Mouse (Mus musculus) heart, adult 2 months (tissue): ENCODE measurements around the gene Trip6. TPM values are rescaled to one million over a fixed set of nuclear protein-coding genes. Genes with fewer than 3 reads are reported as not detected.

Experiments used
- DNase-seq, 2 experiments: peaks; one replicate each; pipeline ENCODE4 v3.0.0; 2021
- H3K27ac ChIP-seq: fragments of 200-600 bp; 2 replicates; pipeline ENCODE4 v1.8.1; 2022
- H3K27me3 ChIP-seq: fragments of 200-500 bp; 2 replicates; pipeline ENCODE4 v1.6.1; 2012; ENCODE audit warnings: mild to moderate bottlenecking, low read length, inconsistent platforms, mixed read lengths; ENCODE audit not compliant: control insufficient read depth, insufficient read depth
- H3K36me3 ChIP-seq: fragments of 200-500 bp; 2 replicates; pipeline ENCODE4 v1.6.1; 2012; ENCODE audit warnings: low read length, inconsistent platforms; ENCODE audit not compliant: control insufficient read depth, insufficient read depth
- H3K4me1 ChIP-seq: fragments of 200-500 bp; 2 replicates; pipeline ENCODE4 v1.6.1; 2011; ENCODE audit warnings: low read length; ENCODE audit not compliant: control insufficient read depth, insufficient read depth
- H3K4me3 ChIP-seq: fragments of 200-600 bp; 2 replicates; pipeline ENCODE4 v1.8.1; 2022
- H3K79me2 ChIP-seq: fragments of 200-500 bp; replicated peaks from 2 replicates; pipeline ENCODE4 v1.6.1; 2012; ENCODE audit warnings: mild to moderate bottlenecking, inconsistent platforms, low read length, moderate library complexity, mixed read lengths; ENCODE audit not compliant: control insufficient read depth, insufficient read depth
- H3K9ac ChIP-seq: fragments of 200-500 bp; 2 replicates; pipeline ENCODE4 v1.6.1; 2012; ENCODE audit warnings: low read depth, mild to moderate bottlenecking, control low read depth, inconsistent platforms, low read length, mixed read lengths
- CTCF ChIP-seq: fragments of 200-600 bp; IDR thresholded peaks from 2 replicates; pipeline ENCODE4 v1.8.1; 2022; ENCODE audit warnings: antibody characterized with exemption, mild to moderate bottlenecking, moderate library complexity
- EP300 ChIP-seq: fragments of 200-500 bp; IDR thresholded peaks from 2 replicates; pipeline ENCODE4 v1.6.1; 2011; ENCODE audit warnings: low read depth, low read length, control low read depth; ENCODE audit not compliant: insufficient read depth
- POLR2A ChIP-seq: fragments of 200-500 bp; IDR thresholded peaks from 2 replicates; pipeline ENCODE4 v1.6.1; 2011; ENCODE audit warnings: mild to moderate bottlenecking, low read depth, low read length, control low read depth; ENCODE audit not compliant: insufficient read depth
- WGBS: fragments of 180-500 bp; shearing (Covaris S2); methylation state at CpG from one replicate; pipeline ENCODE4 v1.1.7; 2018; 5-methylcytosine and 5-hydroxymethylcytosine counted together
- intact Hi-C: fragments of 180-260 bp; cut with DNase I; formaldehyde crosslinking; loops from one replicate; pipeline ENCODE4 v1.15.1; 2025
- polyA plus RNA-seq: library from polyadenylated mRNA; depleted of rRNA; stranded (reverse); fragments of >200 nt; gene quantifications from 2 replicates; pipeline ENCODE4 v1.2.3, GENCODE M21; 2012
- total RNA-seq, 2 experiments: library from RNA; stranded (reverse); gene quantifications; 2 replicates each; pipeline ENCODE4 v1.2.3; 2021

The Trip6 gene
- total and polyA plus RNA-seq, 3 experiments: 12.5 to 24.2 (median 13.6) TPM

- intact Hi-C loops: loop anchor here (2.0 to 5.0 kb wide), 2 partner anchors 26 to 431 kb away; no protein-coding TSS in a partner anchor
- Histone ChIP-seq H3K79me2 (peaks cover 7% of the 10 kb centered on the region), H3K27ac (peak overlapping the region; percentile 93), H3K27me3 (no peaks in the 10 kb centered on the region), H3K4me3 (peak overlapping the region; percentile 69), H3K4me1 (peaks cover 9% of the 10 kb centered on the region), H3K36me3 (peaks cover 11% of the 10 kb centered on the region), H3K9ac (peak overlapping the region; percentile 92)
- no peak for TF ChIP-seq POLR2A
- TF ChIP-seq CTCF: no peak
- no peak for TF ChIP-seq EP300
- 8% methylated on average over 8 of the region's 8 CpGs for WGBS
- DNase-seq: no peak
These were observed 36.8 kb upstream of the Trip6 start for GRCm38 (mm10) chr5:137351058-137351380.

- H3K79me2 ChIP-seq: peaks cover 7% of the 10 kb centered on the region
- DNase-seq: peak in 1 of 2 experiments; percentile 35
- H3K4me3 ChIP-seq: peak overlapping the region; percentile 69
- 1% methylated on average over 55 of the region's 55 CpGs for WGBS
- peaks cover 6% of the 10 kb centered on the region for H3K36me3 ChIP-seq
- H3K27me3 ChIP-seq: no peaks in the 10 kb centered on the region
- H3K9ac ChIP-seq: peak overlapping the region; percentile 92
- H3K27ac ChIP-seq: peak overlapping the region; percentile 93
- intact Hi-C loops: loop anchor here (2.0 to 5.0 kb wide), 2 partner anchors 26 to 432 kb away; no protein-coding TSS in a partner anchor
- TF ChIP-seq EP300 (no peak), CTCF (no peak), POLR2A (no peak)
- peaks cover 9% of the 10 kb centered on the region for H3K4me1 ChIP-seq
These were observed 36.2 kb upstream of the Trip6 start for GRCm38 (mm10) chr5:137350205-137351057.

GRCm38 (mm10) chr5:137349384-137350204 is 35.4 kb upstream of the Trip6 start, which contains the start of gene Ephb4:
Ephb4 (plus strand) TSS chr5:137350109.
- TF ChIP-seq EP300 (no peak), POLR2A (peak; percentile 96), CTCF (peak; percentile 41)
- peak; percentile 94 to 95 for DNase-seq
- peak within 1 kb of the TSS; percentile 92 for H3K9ac ChIP-seq
- peak within 1 kb of the TSS; percentile 93 for H3K27ac ChIP-seq
- WGBS: 1% methylated on average over 32 of the region's 32 CpGs
- H3K79me2 ChIP-seq: peaks cover 7% of the 10 kb centered on the region
- H3K4me1 ChIP-seq: peaks cover 10% of the 10 kb centered on the region
- no peaks in the 10 kb centered on the region for H3K27me3 ChIP-seq
- intact Hi-C loops: loop anchor here (2.0 to 10.0 kb wide), 3 partner anchors 27 to 433 kb away; partner anchors contain the start of gene Cldn15
- peak within 1 kb of the TSS; percentile 69 for H3K4me3 ChIP-seq
- peaks cover under 1% of the 10 kb centered on the region; the same call in 1 of the 2 replicates for H3K36me3 ChIP-seq

- intact Hi-C loops: loop anchor here (1.0 to 10.0 kb wide), 3 partner anchors 9 to 384 kb away; partner anchors contain the start of gene Cldn15
- peaks cover 2% of the 10 kb centered on the region; the same call in 1 of the 2 replicates for H3K79me2 ChIP-seq
- peaks cover 8% of the 10 kb centered on the region for H3K4me1 ChIP-seq
- H3K36me3 ChIP-seq: no peaks in the 10 kb centered on the region; the same call in 1 of the 2 replicates
- DNase-seq: peak; percentile 86 to 89
- H3K4me3 ChIP-seq: peak overlapping the region; percentile 69
- H3K9ac ChIP-seq: peak overlapping the region; percentile 46
- 2% methylated on average over 33 of the region's 33 CpGs for WGBS
- TF ChIP-seq CTCF (no peak), EP300 (peak; percentile 97), POLR2A (peak; percentile 54; the same call in 1 of the 2 replicates)
- peak overlapping the region; percentile 92 for H3K27ac ChIP-seq
- no peaks in the 10 kb centered on the region for H3K27me3 ChIP-seq
These were observed 34.5 kb upstream of the Trip6 start for GRCm38 (mm10) chr5:137348482-137349383.

- no peaks in the 10 kb centered on the region for H3K27me3 ChIP-seq
- H3K9ac ChIP-seq: no peak overlapping the region
- WGBS: 52% methylated on average over 7 of the region's 7 CpGs
- intact Hi-C loops: loop anchor here (1.0 to 10.0 kb wide), 3 partner anchors 9 to 383 kb away; partner anchors contain the start of gene Cldn15
- TF ChIP-seq CTCF (no peak), POLR2A (no peak), EP300 (0 out of 2 replicates have a peak, but pooled peaks have one; percentile 23)
- H3K27ac ChIP-seq: peak overlapping the region; percentile 92
- no peak for DNase-seq
- peaks cover 6% of the 10 kb centered on the region for H3K4me1 ChIP-seq
- H3K36me3 ChIP-seq: no peaks in the 10 kb centered on the region
- H3K4me3 ChIP-seq: no peak overlapping the region
- H3K79me2 ChIP-seq: peaks cover 2% of the 10 kb centered on the region; the same call in 1 of the 2 replicates
These were observed 33.7 kb upstream of the Trip6 start for GRCm38 (mm10) chr5:137347856-137348255.
